Mouse (Mus musculus) gastrocnemius, postnatal 10 days (tissue): Measurements from ENCODE around the gene Atf7ip. TPM values are rescaled to one million over a fixed set of nuclear protein-coding genes. Genes with fewer than 3 reads are reported as not detected.

Experiments used
- DNase-seq: peaks from one replicate; pipeline ENCODE4 v3.0.0; 2021; ENCODE audit warnings: mixed read lengths
- total RNA-seq, 2 experiments: library from RNA; stranded (reverse); gene quantifications; 2 replicates each; pipeline ENCODE4 v1.2.3; 2021

Atf7ip gene
- total RNA-seq, 2 experiments from 2014 or later = 51.8 to 80.1 TPM

- no peak for DNase-seq
These were observed 16.7 kb downstream of the Atf7ip start for GRCm38 (mm10) chr6:136522658-136523057.

GRCm38 (mm10) chr6:136524751-136525150 is 18.8 kb downstream of the Atf7ip start:
- DNase-seq = no peak

DNA sequence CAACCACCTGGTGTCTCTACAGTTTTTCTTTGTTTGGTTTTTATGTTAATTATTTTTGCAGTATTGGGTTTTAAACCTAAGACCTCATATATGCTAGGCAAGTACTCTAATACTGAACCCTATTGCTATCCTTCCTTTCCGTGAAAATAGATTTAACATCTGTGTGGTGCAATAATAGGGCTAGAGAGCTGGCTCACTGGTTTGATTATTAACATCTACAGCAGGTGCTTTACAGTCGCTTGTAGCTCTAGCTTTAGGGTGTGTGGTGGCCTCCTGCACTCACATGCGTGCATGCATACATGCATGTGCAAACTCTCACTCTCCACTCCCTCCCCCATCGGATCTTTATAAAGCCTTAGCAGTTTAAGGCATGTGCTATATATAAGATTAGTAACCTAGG is 19.6 kb downstream of the Atf7ip start:
- DNase-seq = no peak

DNA sequence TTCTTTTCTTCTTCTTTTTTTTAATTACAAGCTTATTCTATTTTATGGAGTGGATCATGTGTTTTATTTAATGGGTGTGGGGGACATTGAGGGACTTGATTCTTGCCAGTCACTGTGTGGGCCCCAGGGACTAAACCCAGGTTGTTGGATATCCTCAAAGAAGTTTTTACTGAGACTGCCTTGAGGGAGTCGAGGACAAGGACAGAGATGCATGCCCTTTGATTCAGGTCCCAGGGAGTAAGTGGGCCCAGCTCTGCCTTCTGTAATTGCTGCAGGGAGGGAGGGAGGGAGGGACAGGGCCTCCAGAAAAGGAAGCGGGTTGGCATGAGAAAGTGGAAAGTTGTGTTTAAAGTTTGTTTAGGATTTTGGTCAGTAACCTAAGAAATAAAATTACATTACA is 23.2 kb downstream of the Atf7ip start:
- no peak for DNase-seq

GRCm38 (mm10) chr6:136531792-136532230 is 25.8 kb downstream of the Atf7ip start:
- DNase-seq = no peak

DNA sequence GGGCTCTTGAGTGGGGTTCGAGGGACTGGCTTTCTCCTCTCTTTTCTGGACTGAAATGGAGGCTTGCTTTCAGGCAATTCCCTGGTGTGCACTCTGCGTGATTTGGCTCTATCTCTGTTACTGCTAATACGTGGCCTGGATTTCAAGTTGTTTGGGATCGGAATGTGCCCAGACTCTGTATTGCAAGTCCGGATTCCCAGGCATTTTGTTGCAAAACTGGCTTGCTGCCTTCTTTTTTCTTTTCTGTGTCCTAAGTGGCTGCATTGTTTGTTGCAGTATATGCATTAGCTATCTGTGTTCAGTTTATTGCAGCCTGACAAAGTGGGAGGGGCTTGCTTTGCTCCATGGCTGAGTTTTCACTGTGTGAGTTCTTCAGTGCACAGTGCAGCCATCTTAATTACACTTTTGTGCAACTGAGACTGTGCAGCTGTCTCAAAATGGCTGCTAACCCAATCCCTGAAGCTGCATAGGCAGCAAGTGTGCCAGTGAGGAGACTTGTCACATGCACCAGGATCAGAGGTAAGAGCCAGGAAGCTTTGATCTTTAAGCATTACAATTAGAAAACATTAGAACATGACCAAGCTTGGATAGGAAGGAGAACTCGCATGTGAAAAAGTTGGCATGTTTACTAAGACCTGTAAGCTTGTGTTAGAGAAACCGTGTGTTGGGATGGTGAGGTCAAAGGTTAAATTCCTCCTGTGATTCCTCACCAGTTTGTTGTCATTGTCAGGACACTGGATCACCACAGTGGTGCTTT is 26.7 kb downstream of the Atf7ip start:
- DNase-seq = peak; percentile 56

- DNase-seq = no peak
These were observed 27.8 kb downstream of the Atf7ip start for GRCm38 (mm10) chr6:136533804-136534203.

- no peak for DNase-seq
These were observed 28.5 kb downstream of the Atf7ip start for GRCm38 (mm10) chr6:136534444-136534843.

GRCm38 (mm10) chr6:136535176-136535575 is 29.2 kb downstream of the Atf7ip start:
- DNase-seq = no peak

- no peak for DNase-seq
These were observed 30.2 kb downstream of the Atf7ip start for GRCm38 (mm10) chr6:136536121-136536520.

- no peak for DNase-seq
These were observed 35.4 kb downstream of the Atf7ip start for GRCm38 (mm10) chr6:136541350-136541749.

DNA sequence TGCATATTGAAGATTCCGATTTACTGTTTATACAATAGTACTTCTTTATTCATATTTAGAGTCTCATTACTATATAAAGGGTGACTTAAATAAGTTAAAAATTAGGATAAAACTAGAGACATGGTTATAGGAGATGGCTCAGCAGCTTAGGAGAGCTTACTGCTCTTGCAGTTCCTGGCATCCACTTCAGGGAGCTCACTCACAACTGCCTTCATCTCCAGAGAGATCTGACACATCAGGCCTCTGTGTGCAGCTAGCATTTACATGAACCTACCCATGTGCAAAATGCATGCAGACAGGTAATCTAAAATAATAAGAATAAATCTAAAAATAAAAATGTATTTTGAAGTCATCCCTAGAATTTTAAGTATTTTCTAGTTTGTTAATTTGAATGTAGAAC is 36.1 kb downstream of the Atf7ip start:
- DNase-seq = no peak

- DNase-seq = no peak
These were observed 37.2 kb downstream of the Atf7ip start for GRCm38 (mm10) chr6:136543164-136543563.

DNA sequence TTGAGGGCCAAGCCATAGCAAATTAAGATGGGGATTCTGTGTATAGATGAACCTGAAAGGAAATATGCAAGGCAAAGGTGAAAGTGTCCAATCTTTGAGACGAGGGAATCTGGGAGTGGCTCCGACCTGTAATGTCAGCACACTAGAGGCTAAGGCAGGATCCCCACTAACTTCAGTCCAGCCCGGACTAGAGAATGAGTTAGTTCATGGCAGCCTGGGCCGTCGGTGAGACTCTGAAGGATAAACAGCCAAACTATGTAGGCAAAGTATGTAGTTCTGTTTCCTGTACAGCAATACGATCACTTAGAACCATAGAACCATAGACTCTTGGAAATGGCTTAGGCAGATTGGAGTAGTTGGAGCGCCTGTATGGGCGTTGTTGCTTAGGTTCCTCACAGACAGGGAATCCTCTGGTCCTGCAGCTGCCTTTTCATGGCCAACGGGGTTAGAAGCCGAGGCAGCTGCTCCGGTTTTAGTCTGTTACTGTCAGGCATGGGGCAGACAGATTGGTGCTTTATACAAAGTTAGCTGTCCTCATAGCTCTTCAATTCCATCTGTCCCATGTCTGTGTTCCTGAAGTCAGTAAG is 39.4 kb downstream of the Atf7ip start:
- DNase-seq = no peak

GRCm38 (mm10) chr6:136546286-136546685 is 40.3 kb downstream of the Atf7ip start:
- no peak for DNase-seq

DNA sequence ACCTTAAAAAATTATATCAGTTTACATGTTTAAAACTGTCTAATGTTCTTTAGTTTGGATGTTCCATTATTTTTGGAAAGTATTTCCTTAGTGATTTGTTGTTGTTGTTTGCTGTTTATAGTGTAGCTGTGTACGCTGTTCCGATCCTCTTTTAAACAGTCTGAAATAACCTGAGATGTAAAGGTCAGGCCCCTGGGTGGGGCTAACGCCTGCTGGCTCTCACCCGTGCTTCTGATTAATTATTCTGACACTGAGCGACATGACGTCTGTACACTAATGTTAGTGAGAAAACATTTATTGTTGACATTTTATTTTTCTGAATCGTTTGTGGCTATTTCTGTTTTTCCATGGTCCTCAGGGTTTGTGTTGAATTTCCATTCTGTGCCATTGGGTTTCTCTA is 41.0 kb downstream of the Atf7ip start:
- DNase-seq = no peak

GRCm38 (mm10) chr6:136548041-136548770 is 42.2 kb downstream of the Atf7ip start:
- DNase-seq = peak; percentile 33

DNA sequence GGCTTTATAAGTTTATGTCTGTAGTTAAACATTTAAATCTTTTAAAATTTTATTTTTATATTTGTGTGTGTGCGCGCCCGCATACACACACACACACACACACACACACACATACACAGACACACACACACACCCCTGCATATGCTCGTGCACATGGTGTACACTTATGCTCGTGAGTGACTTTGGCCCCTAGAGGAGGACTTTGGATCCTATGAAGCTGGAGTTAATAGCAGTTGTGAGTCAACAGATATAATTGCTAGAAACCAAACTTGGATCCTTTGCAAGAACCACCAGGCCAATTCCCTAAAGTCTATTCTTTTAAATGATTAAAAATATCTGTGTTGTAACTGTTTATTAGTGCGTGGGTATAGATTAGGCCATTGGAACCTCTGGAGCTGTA is 42.8 kb downstream of the Atf7ip start:
- DNase-seq = no peak

DNA sequence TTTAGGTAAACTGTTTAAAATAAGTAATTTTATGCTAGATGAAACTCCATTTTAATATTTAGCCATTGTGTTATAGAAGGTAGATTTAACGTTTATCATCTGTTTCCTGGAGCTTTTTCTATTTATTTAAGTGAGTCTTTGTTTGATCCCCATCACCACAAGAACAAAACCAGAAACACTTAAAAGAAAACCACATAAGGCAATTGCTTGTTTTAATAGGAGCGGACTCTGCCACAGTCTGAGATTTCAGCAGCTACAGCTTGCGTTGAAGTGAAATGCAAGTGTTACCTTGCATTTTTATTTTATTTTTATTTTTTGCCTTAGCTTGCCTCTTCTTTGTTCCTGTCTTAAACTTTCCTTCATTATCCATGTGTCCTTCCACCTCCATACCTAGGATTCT is 43.6 kb downstream of the Atf7ip start:
- no peak for DNase-seq

DNA sequence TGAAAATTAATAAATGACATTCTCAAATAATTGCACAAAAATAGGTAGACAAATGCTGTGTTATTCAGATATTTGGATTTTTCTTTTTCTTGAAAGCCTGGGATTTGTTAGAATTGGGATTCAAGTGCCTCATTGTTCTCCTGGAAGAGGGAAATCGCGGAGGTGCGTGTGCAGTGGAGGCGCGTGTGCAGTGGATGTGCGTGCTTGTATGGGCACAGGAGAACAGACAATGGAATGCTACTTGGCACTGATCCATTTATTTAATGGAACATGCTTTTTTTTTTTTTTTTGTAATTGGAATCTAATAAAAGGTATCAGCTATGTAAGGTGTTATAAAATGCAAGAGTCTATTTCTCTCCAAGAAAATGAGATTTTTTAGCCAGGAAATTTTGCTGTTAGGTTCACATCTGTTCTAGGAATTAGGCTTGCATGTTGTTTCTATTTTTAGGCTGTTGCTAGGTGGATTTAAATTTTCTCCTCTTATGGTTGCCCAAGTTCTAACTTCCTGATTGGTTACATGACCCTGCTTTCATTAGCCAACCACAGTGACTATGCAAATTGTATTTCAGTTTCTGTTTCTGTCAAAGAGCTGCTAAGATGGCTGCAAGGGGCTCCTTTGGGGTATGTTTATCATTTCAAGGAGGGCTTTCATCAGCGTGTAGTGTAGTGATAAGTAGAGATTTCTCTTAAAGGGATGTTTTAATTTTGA is 44.8 kb downstream of the Atf7ip start:
- DNase-seq = no peak

DNA sequence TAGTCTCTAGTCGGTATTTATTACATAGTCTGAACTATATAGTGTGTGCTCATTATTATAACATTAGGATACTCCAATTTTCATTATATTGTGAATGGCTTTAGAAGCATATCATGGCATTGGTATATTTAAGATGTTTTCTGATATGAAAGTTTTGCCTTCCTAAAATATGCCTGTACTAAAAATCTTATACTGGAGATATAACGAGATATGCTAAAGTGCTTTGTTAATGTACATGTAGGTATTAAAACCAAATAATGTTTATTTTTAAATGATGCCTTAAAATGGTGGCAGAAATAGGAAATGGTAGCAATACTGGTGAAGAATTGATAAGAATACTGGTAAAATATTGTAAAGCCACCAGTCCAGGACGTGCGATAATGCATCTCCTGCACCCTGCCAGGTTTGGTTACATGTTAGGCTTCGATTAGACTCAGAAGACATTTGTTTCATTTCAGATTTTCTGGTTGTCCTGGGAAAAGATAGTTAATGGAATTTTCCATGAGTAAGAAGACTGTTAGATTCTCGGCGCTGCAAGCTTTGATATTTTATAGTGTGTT is 45.7 kb downstream of the Atf7ip start:
- no peak for DNase-seq

GRCm38 (mm10) chr6:136553156-136553555 is 47.2 kb downstream of the Atf7ip start:
- DNase-seq = no peak
